Mouse (Mus musculus) lung, postnatal 36 days (tissue): ENCODE data around the gene Det1.
A peak's percentile ranks its signal among the peaks of the same experiment; 100 is the strongest.

Experiments
- DNase-seq: peaks from one replicate; pipeline ENCODE4 v3.0.0; 2022; ENCODE audit warnings: mixed read lengths

The Det1 gene

DNA sequence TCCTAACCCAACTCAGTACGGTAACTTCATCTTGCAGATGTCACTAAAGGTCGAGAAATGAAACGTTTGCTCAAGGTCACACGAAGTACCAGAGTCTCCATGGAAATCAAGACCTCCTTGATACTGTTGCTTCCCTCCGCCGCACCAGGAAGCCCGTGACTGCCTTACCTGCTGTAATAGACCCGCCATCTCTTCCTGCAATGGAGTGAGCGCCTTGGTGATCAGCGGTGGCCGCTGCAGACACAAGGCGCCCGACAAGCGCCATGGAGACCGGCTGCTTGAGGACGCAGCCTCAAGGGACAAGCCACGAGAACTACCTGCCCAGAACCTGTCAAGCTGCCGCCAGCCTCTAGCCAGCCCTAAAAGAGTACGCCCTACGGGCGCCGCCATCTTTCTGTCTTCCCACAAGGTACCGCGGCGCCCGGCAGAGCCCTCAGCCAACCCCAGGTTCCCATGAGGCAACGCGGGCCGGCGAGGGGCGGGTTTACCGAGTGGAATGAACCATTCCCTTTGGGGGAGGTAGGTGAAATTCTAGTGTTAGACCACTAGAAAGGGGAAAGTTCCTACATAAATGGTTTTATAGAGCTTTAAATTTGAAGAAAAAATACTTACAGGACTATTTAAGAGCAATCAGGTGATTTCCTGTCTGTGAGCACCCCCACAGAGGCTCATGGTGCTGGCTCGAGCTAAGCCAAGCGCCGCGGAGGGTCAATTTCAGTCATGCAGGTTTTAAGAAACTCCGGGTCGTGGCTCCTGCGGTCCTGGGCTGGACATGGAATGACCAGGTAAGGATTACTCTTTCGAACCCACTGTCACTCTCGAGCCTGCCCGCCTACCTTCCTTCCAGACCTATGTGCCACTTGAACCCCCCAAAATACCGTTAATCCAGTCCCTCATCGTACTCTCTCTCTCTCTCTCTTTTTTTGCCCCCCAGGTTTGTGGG is 64.2 kb downstream of the Det1 start, which contains the start of the genes Mrps11 and Mrpl46:
Gene Mrps11, plus strand, starts transcription at position 481 of the 943 bp plus-strand sequence.
Gene Mrpl46, minus strand, starts transcription at position 893 of the 943 bp plus-strand sequence.
- peak; percentile 89 for DNase-seq

DNA sequence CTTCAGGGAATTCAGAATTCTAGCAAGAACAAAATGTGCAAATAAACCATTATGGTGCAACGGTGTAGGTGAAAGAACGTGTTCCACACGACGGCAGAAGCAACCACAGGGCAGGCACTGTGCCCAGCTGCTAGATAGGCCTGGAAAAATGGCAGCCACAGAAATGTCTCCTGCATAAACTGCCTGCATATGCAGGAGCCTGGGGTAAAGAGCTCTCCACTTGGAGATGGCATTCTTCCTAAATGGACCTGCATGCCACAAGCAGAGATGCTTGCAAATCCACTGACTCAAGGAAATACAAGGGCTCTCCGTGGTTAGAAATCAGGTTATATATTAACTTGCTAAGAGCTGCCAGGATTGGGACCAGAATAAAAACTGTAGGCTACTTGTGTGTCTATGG is 68.3 kb downstream of the Det1 start:
- DNase-seq = peak; percentile 24
